Mouse (Mus musculus): Measurements from ENCODE around the gene Med13.

Gene Med13

DNA sequence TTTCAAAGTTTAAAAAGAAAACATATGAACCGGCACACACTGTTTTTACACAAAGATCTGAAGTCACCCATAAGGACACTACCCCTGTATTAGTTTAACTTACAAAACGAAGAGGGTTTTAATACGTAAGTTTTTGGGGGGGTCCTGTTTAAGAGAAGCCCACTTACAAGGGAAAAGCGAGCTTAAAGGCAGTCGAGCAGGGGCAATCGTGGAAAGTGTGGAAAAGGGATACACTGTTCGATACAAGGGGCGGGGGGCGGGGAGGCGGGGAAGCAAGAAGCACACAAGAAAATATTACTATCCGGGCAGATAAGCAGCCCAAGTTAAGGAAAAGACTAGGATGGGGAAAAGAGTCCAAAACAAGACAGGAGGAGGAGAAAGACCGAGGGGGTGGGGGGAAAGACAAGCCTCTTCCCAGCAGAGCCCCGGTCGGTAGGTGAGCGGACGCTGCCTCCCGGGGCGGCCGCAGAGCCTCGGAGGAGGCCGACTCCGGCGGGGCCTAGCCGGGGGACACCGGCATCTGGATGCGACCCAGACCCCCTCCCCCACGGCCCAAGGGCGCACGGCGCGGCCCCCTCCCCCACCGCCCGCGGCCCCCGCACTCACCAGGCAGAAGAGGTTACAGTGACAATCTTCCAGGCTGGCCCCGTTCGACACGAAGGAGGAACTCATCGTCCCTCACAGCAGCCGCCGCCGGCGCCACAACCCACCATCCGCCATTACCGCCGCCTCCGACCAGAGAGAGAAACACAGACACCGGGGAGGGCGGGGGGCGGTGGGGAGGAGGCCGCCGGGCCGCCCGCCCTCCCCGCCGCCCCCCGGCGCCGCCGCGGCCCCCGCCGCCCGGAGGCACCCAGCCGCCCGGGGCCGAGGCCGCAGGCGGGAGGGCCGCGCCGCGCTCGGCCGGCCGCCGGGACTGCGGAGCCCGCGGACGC, at the start of gene Med13:
TSS of gene Med13 (minus strand) at position 749 of the 935 bp plus-strand sequence.
- peak; percentile 11 to 18 for DNase-seq (ENCODE audit: low spot score in 2 of 2)

DNA sequence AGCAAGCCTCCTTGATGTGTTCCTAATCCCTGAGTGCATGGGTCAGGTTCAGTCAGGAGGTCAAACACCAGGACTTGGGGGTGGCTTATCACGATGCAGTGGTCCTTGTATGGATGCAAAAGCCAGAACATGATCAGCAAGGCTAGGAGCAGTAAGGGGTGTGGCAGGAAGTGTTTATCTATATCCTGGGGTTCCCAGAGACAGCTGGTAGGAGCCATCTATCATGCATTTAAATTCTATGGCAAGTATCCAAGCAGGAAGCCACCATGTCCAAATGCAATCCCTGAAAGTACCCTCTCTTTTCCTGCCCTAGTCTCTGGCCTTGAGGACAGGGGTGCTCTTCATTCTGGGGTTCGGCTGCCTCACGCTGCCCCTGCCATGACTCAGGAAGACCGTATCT, 47.2 kb upstream of the Med13 start:
- no peak for DNase-seq (ENCODE audit: low spot score in 2 of 2)

DNA sequence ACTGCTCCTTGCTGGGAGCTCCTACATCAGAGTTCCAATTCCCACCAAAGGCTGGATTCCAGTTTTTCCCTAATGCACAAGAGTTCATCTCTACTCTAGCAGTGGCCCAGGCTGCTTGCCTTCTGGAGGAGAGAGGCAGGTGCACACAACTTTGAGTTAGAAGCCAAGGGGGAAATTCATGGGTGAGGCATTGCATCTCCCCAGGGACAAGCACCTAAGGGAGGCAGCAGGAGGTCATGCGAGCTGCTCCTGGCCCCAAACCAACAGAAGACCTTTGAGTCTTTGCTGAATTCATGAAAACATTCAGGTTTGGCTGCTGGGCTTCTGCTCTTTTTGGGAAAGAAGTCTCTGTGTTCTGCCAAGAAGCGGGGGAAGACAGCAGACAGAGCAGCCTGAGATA, 46.4 kb upstream of the Med13 start:
- DNase-seq (ENCODE audit: low spot score in 2 of 2): no peak

DNA sequence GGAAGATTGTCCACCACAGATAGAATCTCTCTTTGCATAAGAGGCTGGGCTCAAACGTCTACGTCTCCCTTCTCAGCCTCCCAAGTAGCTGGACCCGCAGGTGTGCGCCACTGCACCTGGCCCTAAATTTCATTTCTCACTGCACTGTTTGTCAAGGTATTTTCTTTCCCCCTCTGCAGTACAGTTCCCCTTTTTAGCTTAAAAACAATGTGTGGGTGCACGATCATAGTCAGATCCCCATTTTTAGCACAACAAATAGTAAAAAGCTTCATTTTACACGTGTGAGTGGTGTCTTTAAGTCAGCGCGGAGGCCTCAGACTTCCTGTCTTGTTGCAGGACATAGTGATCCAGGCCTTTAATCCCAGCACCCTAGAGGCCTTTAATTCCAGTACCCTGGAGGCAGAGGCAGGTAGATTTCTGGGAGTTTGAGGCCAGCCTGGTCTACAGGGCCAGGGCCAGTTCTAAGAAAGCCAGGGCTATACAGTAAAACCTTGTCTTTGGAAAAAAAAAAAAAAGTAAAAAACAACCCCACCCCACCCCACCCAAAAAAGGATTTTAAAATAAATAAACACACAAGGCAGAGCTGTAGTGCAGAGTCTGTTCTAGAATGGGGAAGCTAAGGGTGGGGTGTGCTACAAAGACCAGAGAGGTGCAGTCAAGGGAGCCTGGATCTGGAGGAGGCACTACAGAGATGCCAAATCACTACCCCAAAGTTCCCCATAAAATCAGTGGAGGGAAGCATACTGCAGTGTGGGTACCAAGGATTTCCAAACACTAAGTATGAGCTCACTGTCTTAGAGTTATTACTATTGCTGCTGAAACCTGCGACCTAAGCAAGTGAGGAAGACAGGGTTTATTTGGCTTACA, 42.1 kb upstream of the Med13 start:
- no peak for DNase-seq (ENCODE audit: low spot score in 2 of 2)

DNA sequence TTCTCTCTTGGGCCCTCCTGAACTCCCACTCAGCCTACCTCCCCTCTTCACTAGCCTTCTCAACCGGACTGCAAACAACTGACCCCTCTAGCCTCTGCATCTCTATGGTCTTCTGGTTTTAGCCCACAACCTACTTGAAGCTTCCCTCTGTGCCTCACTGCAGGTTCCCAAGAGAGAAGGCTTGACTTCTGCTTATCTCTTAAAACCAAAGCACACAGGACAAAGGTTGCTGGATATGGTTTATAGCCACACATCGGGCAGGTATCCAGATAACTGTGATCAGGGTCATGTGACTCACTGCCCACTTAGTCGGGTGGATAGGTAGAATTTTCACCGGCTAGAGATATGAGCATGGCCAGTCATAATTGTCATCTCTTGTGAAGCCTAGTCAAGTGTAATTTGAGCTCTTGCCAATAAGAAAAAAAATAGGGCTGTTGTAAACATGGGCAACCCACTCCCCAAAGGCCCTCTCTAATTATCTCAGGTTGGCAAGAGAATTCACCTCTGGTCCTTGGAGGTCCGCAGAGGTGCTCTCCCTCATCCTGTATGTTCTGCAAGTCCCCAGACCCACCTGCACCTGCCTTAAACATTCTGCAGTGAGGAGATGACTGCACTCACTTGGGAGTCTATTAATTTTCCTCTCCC, 39.7 kb upstream of the Med13 start:
- no peak for DNase-seq (ENCODE audit: low spot score in 2 of 2)

DNA sequence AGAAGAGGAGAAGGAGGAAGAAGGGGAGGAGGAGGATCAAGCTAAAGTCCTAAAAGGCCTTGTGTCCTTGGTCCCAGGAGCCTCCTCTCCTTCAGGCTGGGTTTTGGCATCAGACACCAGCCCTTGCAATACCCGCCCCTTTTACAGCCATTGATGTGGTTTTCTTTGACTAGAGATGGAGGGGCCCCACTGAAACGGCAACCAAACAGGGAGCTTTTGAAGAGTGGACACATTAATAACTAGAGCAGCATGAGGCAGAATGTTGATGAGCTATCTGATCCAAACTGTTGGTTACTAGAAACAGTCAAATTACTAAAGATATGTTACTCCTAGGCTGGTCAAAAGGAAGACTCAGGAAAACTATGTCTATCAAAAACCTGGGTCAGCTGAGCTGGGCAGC, 39.1 kb upstream of the Med13 start:
- no peak for DNase-seq (ENCODE audit: low spot score in 2 of 2)

GRCm38 (mm10) chr11:86395513-86396125, 38.2 kb upstream of the Med13 start:
- DNase-seq (ENCODE audit: low spot score in 2 of 2): peak in 1 of 2 experiments; percentile 16

DNA sequence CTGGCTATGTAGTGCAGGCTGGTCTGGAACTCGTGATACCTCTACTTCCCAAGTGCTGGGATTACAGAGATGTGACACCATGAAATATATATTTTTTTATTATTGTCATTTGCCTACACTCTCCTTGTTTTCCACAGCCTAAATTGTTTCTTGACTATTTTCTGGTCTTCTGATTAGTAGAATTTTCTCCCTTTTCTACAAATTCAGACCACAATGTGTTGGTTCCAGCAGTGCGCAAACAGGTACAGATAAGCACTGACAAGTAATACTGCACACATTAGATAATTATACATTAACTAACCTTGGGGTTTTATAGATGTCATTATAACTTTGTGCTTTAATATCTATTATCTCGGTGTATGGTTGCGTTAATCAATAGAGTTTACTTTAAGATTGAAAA, 37.7 kb upstream of the Med13 start:
- DNase-seq (ENCODE audit: low spot score in 2 of 2): no peak

GRCm38 (mm10) chr11:86391687-86392086, 34.3 kb upstream of the Med13 start:
- DNase-seq (ENCODE audit: low spot score in 2 of 2): no peak

- no peak for DNase-seq (ENCODE audit: low spot score in 2 of 2)
Observed at GRCm38 (mm10) chr11:86390308-86390707, 32.9 kb upstream of the Med13 start.

DNA sequence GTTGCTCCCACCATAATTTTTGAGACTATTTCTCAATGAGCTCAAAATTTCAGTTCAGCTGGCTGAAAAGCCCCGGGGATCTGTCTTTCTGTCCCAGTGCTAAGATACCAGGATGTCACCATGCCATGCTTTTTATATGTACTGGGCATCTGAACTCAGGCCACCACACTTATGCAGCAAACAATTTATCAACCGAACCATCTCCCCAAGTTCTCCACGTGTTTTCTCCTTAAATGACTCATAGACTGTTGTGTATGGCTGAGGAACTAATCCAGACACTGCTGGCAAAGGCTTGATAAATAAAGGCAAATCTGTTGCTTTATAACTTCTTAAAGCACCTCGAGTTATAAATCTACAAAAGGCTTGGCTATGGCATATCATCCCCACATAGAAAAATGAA, 32.1 kb upstream of the Med13 start:
- DNase-seq (ENCODE audit: low spot score in 2 of 2): no peak

DNA sequence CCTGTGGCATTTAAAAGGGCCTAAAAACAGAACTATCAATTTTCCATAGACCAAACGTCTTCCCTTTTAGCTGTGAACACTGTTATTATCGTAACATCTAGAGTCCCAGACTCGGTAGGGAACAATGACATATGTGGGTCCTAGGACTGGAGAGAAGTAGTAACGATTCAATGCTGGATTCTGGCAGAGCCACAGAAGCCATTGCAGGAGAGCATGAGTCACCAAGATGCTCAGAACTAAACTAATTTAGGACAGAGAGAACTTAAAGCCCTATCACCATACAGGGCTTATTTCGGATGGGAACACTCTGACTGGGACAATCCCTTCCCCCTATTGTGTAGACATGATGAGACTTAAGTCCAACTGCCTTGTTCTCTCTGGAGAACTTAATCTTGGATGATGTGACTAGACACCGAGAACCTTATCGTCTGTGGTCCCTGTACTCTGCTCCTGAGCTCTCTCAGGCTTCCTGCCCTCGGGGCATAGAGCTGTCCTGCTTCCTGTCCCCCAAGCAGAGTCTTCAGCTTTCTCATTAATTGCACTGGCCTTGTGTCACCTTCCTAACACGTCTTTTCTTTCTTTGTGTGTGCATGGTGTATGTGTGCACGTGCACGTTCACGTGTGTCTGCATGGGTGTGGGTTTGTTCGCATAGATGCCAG, 31.5 kb upstream of the Med13 start:
- DNase-seq (ENCODE audit: low spot score in 2 of 2): no peak

GRCm38 (mm10) chr11:86387121-86387893, 29.9 kb upstream of the Med13 start:
- DNase-seq (ENCODE audit: low spot score in 2 of 2): no peak

GRCm38 (mm10) chr11:86386576-86386975, 29.2 kb upstream of the Med13 start:
- no peak for DNase-seq (ENCODE audit: low spot score in 2 of 2)

DNA sequence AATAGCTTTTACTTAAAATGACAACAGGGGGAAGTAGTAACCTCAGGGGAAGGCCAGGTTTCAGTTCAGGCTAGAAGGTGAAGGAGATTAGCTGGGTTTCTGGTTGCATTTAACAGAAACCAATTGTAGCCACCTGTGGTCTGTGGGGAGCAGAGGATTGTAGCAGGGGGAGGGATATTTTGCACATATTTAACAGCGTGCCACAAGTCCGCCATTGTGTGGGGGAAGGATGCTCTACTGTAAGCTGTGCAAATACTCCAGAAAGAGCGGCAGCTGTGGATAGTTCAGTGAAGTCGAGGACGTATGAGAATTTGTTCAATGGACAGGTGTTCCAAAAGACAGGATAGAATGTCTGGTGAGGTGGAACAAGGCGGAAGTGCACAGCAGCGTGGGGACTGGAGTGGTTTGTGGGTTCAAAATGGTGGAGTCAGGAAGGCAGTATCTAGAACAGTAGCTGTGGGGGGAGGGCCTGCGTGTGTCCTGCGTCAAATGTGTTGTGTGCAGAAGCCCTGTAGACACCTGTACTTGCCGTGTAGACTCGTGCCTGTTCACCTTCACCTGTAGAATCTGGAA, 28.4 kb upstream of the Med13 start:
- DNase-seq (ENCODE audit: low spot score in 2 of 2): no peak

DNA sequence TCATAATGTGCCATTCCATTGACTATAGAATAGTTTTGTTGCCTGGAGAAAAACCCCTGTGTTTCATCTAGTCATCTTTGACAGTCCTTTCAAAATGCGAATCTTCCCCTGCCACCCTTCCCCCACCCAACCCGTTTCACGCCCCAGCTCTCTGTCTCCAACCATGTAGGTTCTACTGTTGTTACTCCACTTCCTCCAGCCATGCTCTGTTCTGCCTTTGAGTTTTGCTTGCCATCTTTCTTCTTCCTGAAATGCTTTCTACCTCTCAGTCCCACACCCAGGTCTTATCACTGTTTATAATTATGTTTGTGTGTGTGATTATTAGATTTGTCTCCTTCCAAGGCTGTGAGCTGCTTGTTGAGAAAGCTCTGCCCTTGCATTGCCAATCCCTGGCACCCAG, 26.7 kb upstream of the Med13 start:
- DNase-seq (ENCODE audit: low spot score in 2 of 2): no peak

DNA sequence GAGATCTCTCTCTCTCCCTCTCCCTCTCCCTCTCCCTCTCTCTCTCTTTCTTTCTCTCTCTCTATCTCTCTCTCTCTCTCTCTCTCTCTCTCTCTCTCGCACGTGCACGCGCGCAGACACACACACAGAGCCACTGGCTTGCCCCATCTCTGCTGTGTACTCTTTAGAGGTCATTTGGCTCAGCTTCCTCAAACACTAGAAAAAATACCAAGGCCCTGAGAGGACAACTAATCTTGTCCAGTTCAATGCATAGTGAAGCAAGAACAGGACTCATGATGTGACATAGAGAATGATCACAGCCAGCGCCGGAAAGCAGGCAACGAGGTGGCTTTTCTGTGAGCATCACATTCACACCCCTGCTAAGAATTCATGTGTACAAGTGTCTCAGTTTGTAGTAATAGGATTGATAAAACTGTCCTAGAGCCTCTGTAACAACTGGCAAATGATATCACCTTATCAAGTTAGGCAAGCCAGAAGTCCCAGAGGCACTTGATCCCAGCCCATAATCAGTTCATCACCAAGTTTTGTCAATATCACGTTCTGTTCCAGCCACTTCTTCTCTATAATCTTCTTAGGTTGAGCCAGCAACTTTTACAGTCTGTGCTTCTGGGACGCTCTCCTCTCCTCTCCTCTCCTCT, 25.2 kb upstream of the Med13 start:
- no peak for DNase-seq (ENCODE audit: low spot score in 2 of 2)

- no peak for DNase-seq (ENCODE audit: low spot score in 2 of 2)
Observed at GRCm38 (mm10) chr11:86381478-86382091, 24.2 kb upstream of the Med13 start.

Measured in right cerebral cortex, postnatal 36 days (tissue).